Mouse (Mus musculus) cerebellum, adult 2 months (tissue): Measurements from ENCODE around the gene Slco2b1.

Source experiments
- CTCF ChIP-seq: fragments of 200-500 bp; IDR thresholded peaks from 2 replicates; pipeline ENCODE4 v1.5.1; 2011; ENCODE audit warnings: low read depth, mild to moderate bottlenecking, control low read depth, low read length, moderate library complexity, borderline replicate concordance; ENCODE audit not compliant: insufficient read depth
- POLR2A ChIP-seq: fragments of 200-500 bp; IDR thresholded peaks from 2 replicates; pipeline ENCODE4 v1.6.1; 2011; ENCODE audit warnings: low read length, control low read depth, borderline replicate concordance; ENCODE audit not compliant: insufficient read depth

- TF ChIP-seq CTCF = no peak
- no peak for TF ChIP-seq POLR2A
Measured at GRCm38 (mm10) chr7:99707038-99707595, 4.0 kb downstream of the Slco2b1 start.
